Mouse (Mus musculus) neutrophil, adult 5-6 weeks (primary cell): ENCODE data around the gene Rest. TPM values are rescaled to one million over a fixed set of nuclear protein-coding genes. Genes with fewer than 3 reads are reported as not detected.
A peak's percentile ranks its signal among the peaks of the same experiment; 100 is the strongest.

ENCODE experiments used
- ATAC-seq: fragments of 151-379, 151-347 bp; 2 replicates; pipeline ENCODE4 v1.8.0; 2017; ENCODE audit warnings: mild to moderate bottlenecking, moderate TSS enrichment; ENCODE audit not compliant: insufficient number of reproducible peaks, poor library complexity, low FRiP score, severe bottlenecking; ENCODE audit errors: extremely low read depth
- total RNA-seq: library from RNA; stranded (forward); fragments of 200-1000 nt; gene quantifications from 2 replicates; pipeline ENCODE4 v1.2.3, GENCODE M21; 2017

The Rest gene
- total RNA-seq, 1 experiment from 2014 or later = 70.3 TPM

GRCm38 (mm10) chr5:77261137-77261536 lies 4.2 kb upstream of the Rest start:
- no peak for ATAC-seq

- ATAC-seq = no peak
Observed at GRCm38 (mm10) chr5:77262105-77262504, 3.2 kb upstream of the Rest start.

GRCm38 (mm10) chr5:77265671-77266065 lies 377 bp downstream of the Rest start:
- peak; percentile 43; the same call in 1 of the 2 replicates for ATAC-seq

DNA sequence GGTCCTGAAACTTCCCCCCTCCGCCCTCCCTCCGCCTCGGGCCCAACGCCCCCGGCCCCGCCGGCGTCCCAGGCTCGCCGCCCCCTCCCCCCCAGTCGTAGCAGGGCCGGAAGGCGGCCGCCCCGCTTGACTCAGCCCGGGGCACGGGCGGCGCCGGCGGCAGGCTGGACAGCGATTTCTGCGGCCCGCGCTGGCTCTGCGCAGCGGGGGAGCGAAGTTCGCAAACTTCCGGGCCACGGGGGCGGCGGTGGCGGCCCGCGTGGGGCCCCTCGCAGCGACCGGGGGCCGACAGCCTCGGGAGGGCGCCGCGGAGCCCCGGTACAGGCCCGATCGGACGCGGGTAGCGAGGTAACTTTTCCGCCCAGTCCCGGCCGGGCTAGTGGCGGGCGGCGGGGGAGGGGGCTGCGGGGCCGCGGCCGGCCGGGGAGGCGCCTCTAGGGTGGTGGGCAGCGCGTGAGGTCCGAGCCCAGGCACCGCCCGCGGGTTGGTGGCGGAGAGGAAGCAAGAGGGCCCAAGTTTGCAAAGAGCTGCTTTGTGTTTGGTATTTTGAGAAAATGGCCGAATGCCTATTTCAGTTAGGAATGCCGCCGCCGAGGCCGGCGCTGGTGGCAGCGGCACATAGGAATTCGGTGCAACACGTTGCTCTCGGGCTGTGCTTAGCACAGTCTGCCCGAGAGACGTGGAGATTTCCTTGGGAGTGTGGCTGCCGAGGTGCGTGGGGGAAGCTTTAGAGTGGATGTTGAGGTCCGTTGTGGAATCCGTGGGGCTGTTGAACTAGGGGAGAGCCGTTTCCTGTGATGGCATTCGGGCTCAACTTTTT lies 985 bp downstream of the Rest start:
- 0 out of 2 replicates have a peak, but pooled peaks have one; percentile 7 for ATAC-seq

GRCm38 (mm10) chr5:77266886-77267401 lies 1.7 kb downstream of the Rest start:
- ATAC-seq = peak; percentile 45; the same call in 1 of the 2 replicates

GRCm38 (mm10) chr5:77267441-77267840 lies 2.1 kb downstream of the Rest start:
- ATAC-seq = no peak

DNA sequence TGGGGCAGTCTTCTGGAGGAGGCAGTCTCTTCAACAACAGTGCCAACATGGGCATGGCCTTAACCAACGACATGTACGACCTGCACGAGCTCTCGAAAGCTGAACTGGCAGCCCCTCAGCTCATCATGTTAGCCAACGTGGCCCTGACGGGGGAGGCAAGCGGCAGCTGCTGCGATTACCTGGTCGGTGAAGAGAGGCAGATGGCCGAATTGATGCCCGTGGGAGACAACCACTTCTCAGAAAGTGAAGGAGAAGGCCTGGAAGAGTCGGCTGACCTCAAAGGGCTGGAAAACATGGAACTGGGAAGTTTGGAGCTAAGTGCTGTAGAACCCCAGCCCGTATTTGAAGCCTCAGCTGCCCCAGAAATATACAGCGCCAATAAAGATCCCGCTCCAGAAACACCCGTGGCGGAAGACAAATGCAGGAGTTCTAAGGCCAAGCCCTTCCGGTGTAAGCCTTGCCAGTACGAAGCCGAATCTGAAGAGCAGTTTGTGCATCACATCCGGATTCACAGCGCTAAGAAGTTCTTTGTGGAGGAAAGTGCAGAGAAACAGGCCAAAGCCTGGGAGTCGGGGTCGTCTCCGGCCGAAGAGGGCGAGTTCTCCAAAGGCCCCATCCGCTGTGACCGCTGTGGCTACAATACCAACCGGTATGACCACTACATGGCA lies 2.8 kb downstream of the Rest start:
- ATAC-seq = no peak

DNA sequence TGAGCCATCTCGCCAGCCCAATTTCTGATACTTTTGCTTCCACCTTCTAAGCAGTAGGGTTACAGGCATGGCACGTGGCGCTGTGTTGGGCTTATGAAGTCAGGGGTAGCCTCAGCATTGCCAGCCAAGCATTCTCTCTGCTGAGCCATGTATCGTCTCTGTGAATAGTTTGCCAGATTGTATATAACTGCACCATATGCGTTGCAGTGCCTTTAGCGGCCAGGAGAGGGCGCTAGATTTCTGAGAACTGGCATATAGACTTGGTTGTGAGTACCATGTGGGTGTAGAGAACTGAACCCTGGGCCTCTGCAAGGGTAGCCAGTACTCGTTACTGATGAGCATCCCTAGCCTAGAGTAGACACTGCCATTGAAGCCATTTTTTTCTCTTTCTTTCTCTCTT lies 4.1 kb downstream of the Rest start:
- ATAC-seq = no peak

DNA sequence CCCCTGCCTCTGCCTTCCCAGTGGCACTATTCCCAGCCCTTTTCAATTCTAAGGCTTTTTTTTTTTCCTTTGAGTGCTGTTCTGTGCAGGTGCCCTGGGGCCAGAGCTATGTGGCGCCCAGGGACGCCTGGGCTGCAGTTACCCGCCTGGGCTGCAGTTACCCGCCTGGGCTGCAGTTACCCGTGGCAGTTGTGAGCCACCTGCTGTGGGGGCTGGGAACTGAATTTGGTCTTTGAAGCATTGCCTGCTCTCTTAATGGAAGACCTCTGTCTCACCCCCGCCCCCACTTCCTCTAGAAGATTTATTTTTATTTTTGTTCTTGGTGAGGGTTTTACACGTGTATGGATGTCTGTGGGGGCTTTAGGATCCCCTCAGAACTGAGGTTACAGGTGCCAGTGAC lies 7.9 kb downstream of the Rest start:
- ATAC-seq = peak; percentile 75

DNA sequence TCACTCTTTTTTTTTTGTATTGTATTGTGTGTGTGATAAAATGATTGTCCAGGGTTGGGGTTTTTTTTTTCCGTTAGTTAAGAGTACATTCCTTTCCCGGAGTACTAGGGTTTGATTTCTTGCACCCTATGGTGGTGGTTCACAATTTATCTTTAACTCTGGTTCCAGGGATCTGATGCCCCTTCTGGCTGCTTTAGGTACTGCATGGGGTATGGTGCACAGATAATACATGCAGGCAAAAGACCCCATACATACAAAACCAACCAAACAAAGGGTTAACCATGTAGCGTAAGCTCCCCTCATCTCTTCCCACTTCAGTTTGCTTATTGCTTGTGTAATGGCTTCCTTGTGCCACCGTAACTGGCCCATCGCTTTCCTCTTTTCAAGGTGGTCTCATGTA lies 10.7 kb downstream of the Rest start:
- peak; percentile 62; the same call in 1 of the 2 replicates for ATAC-seq

GRCm38 (mm10) chr5:77277204-77277603 lies 11.9 kb downstream of the Rest start:
- no peak for ATAC-seq

DNA sequence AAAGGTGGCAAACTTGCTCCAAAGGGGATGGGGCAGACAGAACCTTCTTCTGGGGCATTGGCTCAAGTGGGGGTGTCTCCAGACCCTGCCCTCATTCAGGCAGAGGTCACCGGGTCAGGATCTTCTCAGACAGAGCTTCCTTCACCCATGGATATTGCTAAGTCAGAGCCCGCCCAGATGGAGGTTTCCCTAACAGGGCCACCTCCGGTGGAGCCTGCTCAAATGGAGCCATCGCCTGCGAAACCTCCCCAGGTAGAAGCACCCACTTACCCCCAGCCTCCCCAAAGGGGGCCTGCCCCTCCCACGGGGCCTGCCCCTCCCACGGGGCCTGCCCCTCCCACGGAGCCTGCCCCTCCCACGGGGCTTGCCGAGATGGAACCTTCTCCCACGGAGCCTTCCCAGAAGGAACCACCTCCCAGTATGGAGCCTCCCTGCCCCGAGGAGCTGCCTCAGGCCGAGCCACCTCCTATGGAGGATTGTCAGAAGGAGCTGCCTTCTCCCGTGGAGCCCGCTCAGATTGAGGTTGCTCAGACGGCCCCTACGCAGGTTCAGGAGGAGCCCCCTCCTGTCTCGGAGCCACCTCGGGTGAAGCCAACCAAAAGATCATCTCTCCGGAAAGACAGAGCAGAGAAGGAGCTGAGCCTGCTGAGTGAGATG lies 16.4 kb downstream of the Rest start:
- ATAC-seq = no peak

DNA sequence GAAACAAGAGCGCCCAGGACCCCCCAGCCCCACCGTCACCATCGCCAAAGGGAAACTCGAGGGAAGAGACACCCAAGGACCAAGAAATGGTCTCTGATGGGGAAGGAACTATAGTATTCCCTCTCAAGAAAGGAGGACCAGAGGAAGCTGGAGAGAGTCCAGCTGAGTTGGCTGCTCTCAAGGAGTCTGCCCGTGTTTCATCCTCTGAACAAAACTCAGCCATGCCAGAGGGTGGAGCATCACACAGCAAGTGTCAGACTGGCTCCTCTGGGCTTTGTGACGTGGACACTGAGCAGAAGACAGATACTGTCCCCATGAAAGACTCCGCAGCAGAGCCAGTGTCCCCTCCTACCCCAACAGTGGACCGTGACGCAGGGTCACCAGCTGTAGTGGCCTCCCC lies 17.0 kb downstream of the Rest start:
- ATAC-seq = no peak

- ATAC-seq = no peak
Observed at GRCm38 (mm10) chr5:77285685-77286084, 20.4 kb downstream of the Rest start.

DNA sequence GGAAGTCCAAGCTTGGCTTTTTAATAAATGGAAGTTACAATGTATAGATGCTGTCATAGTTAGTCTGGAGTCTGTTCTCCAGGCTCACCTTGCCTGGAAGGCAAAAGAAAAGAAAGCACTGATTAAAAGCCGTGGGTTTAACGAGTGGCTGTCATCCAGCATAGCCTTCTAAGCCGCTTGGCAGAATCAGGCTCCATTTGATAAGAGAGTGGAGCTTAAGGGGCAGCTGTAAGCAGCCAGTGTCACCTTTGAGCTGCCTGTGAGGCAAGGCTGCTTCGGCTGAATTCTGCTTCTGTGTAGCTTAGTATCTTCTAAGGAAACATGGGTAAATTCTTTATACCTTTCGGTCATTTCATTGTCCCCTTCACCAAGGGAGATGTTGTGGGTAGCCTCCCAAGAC lies 21.6 kb downstream of the Rest start:
- no peak for ATAC-seq

GRCm38 (mm10) chr5:77287901-77288300 lies 22.6 kb downstream of the Rest start:
- no peak for ATAC-seq

DNA sequence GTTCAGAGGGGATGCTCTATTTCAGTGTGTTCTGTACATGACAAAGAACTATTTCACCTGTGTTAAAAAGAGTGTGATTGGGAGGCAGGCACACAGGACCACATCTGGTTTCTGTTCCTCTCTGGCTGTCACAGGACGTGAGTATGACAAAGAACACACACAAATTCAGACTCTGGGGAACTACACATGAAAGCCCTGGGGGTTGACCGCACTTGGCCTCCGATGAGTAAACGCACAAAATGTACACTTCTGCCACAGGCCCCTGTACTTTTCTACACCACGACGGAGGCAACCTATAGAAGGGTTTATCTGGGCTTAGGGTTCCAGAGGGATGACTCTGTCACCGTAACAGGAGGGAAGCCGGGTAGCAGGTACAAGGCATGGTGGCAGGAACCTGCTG lies 24.4 kb downstream of the Rest start:
- ATAC-seq = peak; percentile 90

DNA sequence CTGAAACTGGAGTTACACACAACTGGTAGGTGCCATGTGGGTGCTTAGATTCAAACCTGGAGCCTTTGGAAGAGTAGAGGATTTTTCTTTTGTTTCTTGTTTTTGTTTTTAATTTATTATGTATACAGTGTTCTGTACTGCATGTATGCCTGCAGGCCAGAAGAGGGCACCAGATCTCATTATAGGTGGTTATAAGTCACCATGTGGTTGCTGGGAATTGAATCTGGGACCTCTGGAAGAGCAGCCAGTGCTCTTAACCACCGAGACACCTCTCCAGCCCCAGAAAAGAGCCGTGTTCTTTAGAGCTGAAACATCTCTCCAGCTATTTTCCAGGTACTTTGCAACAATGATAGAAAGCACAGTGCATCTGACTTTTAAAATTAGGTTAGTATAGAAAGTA lies 25.3 kb downstream of the Rest start:
- no peak for ATAC-seq

DNA sequence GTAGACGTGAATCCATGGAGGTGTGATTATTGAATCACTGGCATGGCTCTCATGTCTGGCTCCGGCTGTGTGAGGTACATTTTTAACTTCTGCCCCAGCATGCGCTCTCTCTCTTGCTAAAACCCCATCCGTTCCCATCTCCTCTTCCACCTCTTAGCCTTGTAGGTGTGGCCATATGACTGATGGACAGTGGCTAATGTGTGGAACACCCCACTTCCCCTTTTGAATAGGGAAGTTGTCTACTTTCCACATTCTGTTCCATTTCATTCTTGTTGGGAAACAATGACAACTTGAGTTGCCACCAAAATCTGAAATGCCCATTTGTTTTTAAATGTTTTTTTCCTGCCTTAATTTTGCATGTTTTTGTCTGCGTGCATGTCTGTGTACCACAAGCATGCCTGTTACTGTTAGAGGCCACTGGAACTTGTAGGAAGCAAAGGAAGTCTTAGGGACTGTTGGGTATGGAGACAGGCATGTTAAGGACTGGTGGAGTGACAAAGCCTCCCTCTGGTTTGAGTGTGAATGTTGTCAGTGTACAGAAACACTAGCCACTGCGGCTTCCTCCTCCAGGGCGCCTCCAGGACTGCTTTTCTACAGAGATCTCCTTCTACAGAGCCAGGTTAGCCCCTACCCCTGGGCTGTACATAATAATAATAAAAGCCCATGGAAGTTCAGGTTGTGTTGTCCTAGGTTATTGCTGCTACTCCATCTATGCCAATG lies 27.7 kb downstream of the Rest start:
- ATAC-seq = peak; percentile 75
